Mouse (Mus musculus): ENCODE data around the gene 1700029I15Rik. TPM values are rescaled to one million over a fixed set of nuclear protein-coding genes. Genes with fewer than 3 reads are reported as not detected.

The 1700029I15Rik gene
- total and polyA plus RNA-seq, 3 experiments: 0.67 to 3.4 (median 3.0) TPM

- H3K4me1 ChIP-seq (ENCODE audit: control insufficient read depth in 1 of 2, insufficient read depth in 2 of 2): no peaks in the 10 kb centered on the region
- no peak overlapping the region for H3K27ac ChIP-seq (ENCODE audit: insufficient read depth, low read depth)
- peaks cover 52 to 87% of the 10 kb centered on the region in 2 experiments for H3K36me3 ChIP-seq (replicated peaks in 1 of 2; ENCODE audit: control insufficient read depth in 1 of 2, insufficient read depth in 1 of 2, low read length in 1 of 2)
- TF ChIP-seq ETS1 (conservative IDR thresholded peaks at IDR 0.05; ENCODE audit: low read depth, low read length) (no peak), ZNF384 (IDR thresholded peaks at IDR 0.05; ENCODE audit: low read depth, low read length) (no peak), ZKSCAN1 (IDR thresholded peaks at IDR 0.05; ENCODE audit: borderline replicate concordance, low read depth, low read length) (no peak), NELFE (IDR thresholded peaks at IDR 0.05; ENCODE audit: low read depth, low read length) (no peak)
- no peaks in the 10 kb centered on the region for H3K27me3 ChIP-seq (replicated peaks)
- H3K4me3 ChIP-seq (replicated peaks in 1 of 3; ENCODE audit: low read depth in 2 of 3, low read length in 2 of 3, poor library complexity in 1 of 3): no peak overlapping the region
- H3K4me2 ChIP-seq (ENCODE audit: insufficient read depth, low read depth, poor library complexity, severe bottlenecking): no peak overlapping the region
- H3K9me3 ChIP-seq (replicated peaks; ENCODE audit: low read length): no peaks in the 10 kb centered on the region
- no peaks in the 10 kb centered on the region for H3K79me2 ChIP-seq (replicated peaks; ENCODE audit: control insufficient read depth, extremely low read depth, insufficient read depth, poor library complexity, severe bottlenecking)
- in situ Hi-C loops (cut with MboI; ENCODE audit: low pct_ligation_motif_present, low pct_unique_long_range_greater_than_20kb, low sequenced_read_pairs) (no loop called here), dilution Hi-C loops (cut with MboI; ENCODE audit: extremely low pct_ligation_motif_present, extremely low pct_unique_long_range_greater_than_20kb, low sequenced_read_pairs) (no loop called here)
- H3K9ac ChIP-seq (ENCODE audit: insufficient read depth, low read depth): no peak overlapping the region
- DNase-seq (ENCODE audit: extremely low read depth): no peak
Measured at GRCm38 (mm10) chr2:92350686-92351085, 31.7 kb upstream of the 1700029I15Rik start.

GRCm38 (mm10) chr2:92353402-92353801 lies 28.9 kb upstream of the 1700029I15Rik start:
- Histone ChIP-seq H3K27ac (ENCODE audit: insufficient read depth, low read depth) (no peak overlapping the region), H3K27me3 (replicated peaks) (no peaks in the 10 kb centered on the region), H3K9me3 (replicated peaks; ENCODE audit: low read length) (no peaks in the 10 kb centered on the region), H3K79me2 (replicated peaks; ENCODE audit: control insufficient read depth, extremely low read depth, insufficient read depth, poor library complexity, severe bottlenecking) (no peaks in the 10 kb centered on the region), H3K9ac (ENCODE audit: insufficient read depth, low read depth) (no peak overlapping the region), H3K36me3 (replicated peaks in 1 of 2; ENCODE audit: control insufficient read depth in 1 of 2, insufficient read depth in 1 of 2, low read length in 1 of 2) (peaks cover 58 to 95% of the 10 kb centered on the region in 2 experiments), H3K4me2 (ENCODE audit: insufficient read depth, low read depth, poor library complexity, severe bottlenecking) (no peak overlapping the region), H3K4me1 (ENCODE audit: control insufficient read depth in 1 of 2, insufficient read depth in 2 of 2) (no peaks in the 10 kb centered on the region), H3K4me3 (replicated peaks in 1 of 3; ENCODE audit: low read depth in 2 of 3, low read length in 2 of 3, poor library complexity in 1 of 3) (no peak overlapping the region)
- in situ Hi-C loops (cut with MboI; ENCODE audit: low pct_ligation_motif_present, low pct_unique_long_range_greater_than_20kb, low sequenced_read_pairs) (no loop called here), dilution Hi-C loops (cut with MboI; ENCODE audit: extremely low pct_ligation_motif_present, extremely low pct_unique_long_range_greater_than_20kb, low sequenced_read_pairs) (no loop called here)
- no peak for DNase-seq (ENCODE audit: extremely low read depth)
- TF ChIP-seq NELFE (IDR thresholded peaks at IDR 0.05; ENCODE audit: low read depth, low read length) (no peak), TCF12 (IDR thresholded peaks at IDR 0.05; ENCODE audit: low read depth, low read length) (no peak), NRF1 (IDR thresholded peaks at IDR 0.05; ENCODE audit: low read depth, low read length) (no peak), CTCF (conservative IDR thresholded peaks at IDR 0.05 in 1 of 2, IDR thresholded peaks at IDR 0.05 in 1 of 2; ENCODE audit: low read depth in 2 of 2, low read length in 2 of 2) (no peak)

- TF ChIP-seq MEF2A (IDR thresholded peaks at IDR 0.05; ENCODE audit: borderline replicate concordance, low read depth, low read length) (no peak), ZC3H11A (IDR thresholded peaks at IDR 0.05; ENCODE audit: low read depth, low read length) (no peak), EP300 (IDR thresholded peaks at IDR 0.05; ENCODE audit: low read length) (no peak), JUND (conservative IDR thresholded peaks at IDR 0.05; ENCODE audit: low read depth, low read length) (no peak), UBTF (IDR thresholded peaks at IDR 0.05; ENCODE audit: low read depth, low read length) (no peak), E2F4 (IDR thresholded peaks at IDR 0.05; ENCODE audit: insufficient replicate concordance, low read depth, low read length) (no peak), ZMIZ1 (IDR thresholded peaks at IDR 0.05; ENCODE audit: low read depth, low read length) (no peak), RCOR1 (conservative IDR thresholded peaks at IDR 0.05; ENCODE audit: low read depth, low read length) (no peak), USF1 (IDR thresholded peaks at IDR 0.05; ENCODE audit: low read depth, low read length) (no peak)
- Histone ChIP-seq H3K79me2 (replicated peaks; ENCODE audit: control insufficient read depth, extremely low read depth, insufficient read depth, poor library complexity, severe bottlenecking) (no peaks in the 10 kb centered on the region), H3K27me3 (replicated peaks) (no peaks in the 10 kb centered on the region), H3K36me3 (replicated peaks in 1 of 2; ENCODE audit: control insufficient read depth in 1 of 2, insufficient read depth in 1 of 2, low read length in 1 of 2) (peaks cover 56 to 95% of the 10 kb centered on the region in 2 experiments), H3K4me2 (ENCODE audit: insufficient read depth, low read depth, poor library complexity, severe bottlenecking) (no peak overlapping the region), H3K27ac (ENCODE audit: insufficient read depth, low read depth) (no peak overlapping the region), H3K4me3 (replicated peaks in 1 of 3; ENCODE audit: low read depth in 2 of 3, low read length in 2 of 3, poor library complexity in 1 of 3) (no peak overlapping the region), H3K4me1 (ENCODE audit: control insufficient read depth in 1 of 2, insufficient read depth in 2 of 2) (no peaks in the 10 kb centered on the region), H3K9me3 (replicated peaks; ENCODE audit: low read length) (no peaks in the 10 kb centered on the region), H3K9ac (ENCODE audit: insufficient read depth, low read depth) (no peak overlapping the region)
- in situ Hi-C loops (cut with MboI; ENCODE audit: low pct_ligation_motif_present, low pct_unique_long_range_greater_than_20kb, low sequenced_read_pairs): no loop called here
- dilution Hi-C loops (cut with MboI; ENCODE audit: extremely low pct_ligation_motif_present, extremely low pct_unique_long_range_greater_than_20kb, low sequenced_read_pairs): no loop called here
- DNase-seq (ENCODE audit: extremely low read depth): no peak
Measured at GRCm38 (mm10) chr2:92354224-92354623, 28.1 kb upstream of the 1700029I15Rik start.
